Mouse (Mus musculus) bone marrow, adult 2 months (tissue): ENCODE data around the gene Txn1.

ENCODE experiments used
- CTCF ChIP-seq: fragments of 200-500 bp; IDR thresholded peaks from 2 replicates; pipeline ENCODE4 v1.5.1; 2011; ENCODE audit warnings: low read length, control low read depth; ENCODE audit not compliant: control insufficient read depth, insufficient read depth
- POLR2A ChIP-seq: fragments of 200-500 bp; IDR thresholded peaks from 2 replicates; pipeline ENCODE4 v1.6.1; 2011; ENCODE audit warnings: low read depth, mild to moderate bottlenecking, control low read depth, low read length, borderline replicate concordance; ENCODE audit not compliant: control insufficient read depth

- TF ChIP-seq CTCF (no peak), POLR2A (no peak)
Measured at GRCm38 (mm10) chr4:57974400-57975117, 18.3 kb upstream of the Txn1 start.
